Mouse (Mus musculus): ENCODE results near the gene Vps4b. TPM values are rescaled to one million over a fixed set of nuclear protein-coding genes. Genes with fewer than 3 reads are reported as not detected.
"Not testable (repeated sequence)": the region's sequence is repeated elsewhere in the genome, so short reads cannot be mapped to it uniquely, and the experiment has no call there.

Gene Vps4b
- polyA plus RNA-seq, 1 experiment from 2014 or later = 76.7 TPM

GRCm38 (mm10) chr1:106742980-106743379 lies 53.5 kb downstream of the Vps4b start:
- no peaks in the 10 kb centered on the region for H3K4me1 ChIP-seq
- no peaks in the 10 kb centered on the region for H3K27me3 ChIP-seq (replicated peaks)
- peaks cover 18% of the 10 kb centered on the region for H3K36me3 ChIP-seq
- H3K9me3 ChIP-seq = no peaks in the 10 kb centered on the region
- H3K4me3 ChIP-seq = no peak overlapping the region
- 94% methylated on average over 6 of the region's 6 CpGs for WGBS
- ATAC-seq (ENCODE audit: low FRiP score, low read depth) = no peak
- H3K9ac ChIP-seq = no peak overlapping the region
- no peak overlapping the region for H3K4me2 ChIP-seq (replicated peaks)
- H3K27ac ChIP-seq = no peak overlapping the region

- Histone ChIP-seq H3K4me1 (no peaks in the 10 kb centered on the region), H3K4me3 (no peak overlapping the region), H3K9ac (no peak overlapping the region), H3K36me3 (no peaks in the 10 kb centered on the region), H3K4me2 (replicated peaks) (no peak overlapping the region), H3K9me3 (no peaks in the 10 kb centered on the region), H3K27ac (no peak overlapping the region), H3K27me3 (replicated peaks) (no peaks in the 10 kb centered on the region)
- 94% methylated on average over 4 of the region's 4 CpGs for WGBS
- no peak for ATAC-seq (ENCODE audit: low FRiP score, low read depth)
Observed at GRCm38 (mm10) chr1:106740735-106741134, 55.8 kb downstream of the Vps4b start.

- 92% methylated on average over 5 of the region's 5 CpGs for WGBS
Observed at GRCm38 (mm10) chr1:106739810-106740209, 56.7 kb downstream of the Vps4b start.

GRCm38 (mm10) chr1:106738092-106738491 lies 58.4 kb downstream of the Vps4b start:
- 81% methylated on average over 3 of the region's 3 CpGs for WGBS

More at GRCm38 (mm10) chr1:106739810-106740209, 56.7 kb downstream of the Vps4b start:
- Histone ChIP-seq H3K4me2 (replicated peaks) (no peak overlapping the region), H3K4me3 (no peak overlapping the region), H3K27me3 (replicated peaks) (no peaks in the 10 kb centered on the region), H3K4me1 (no peaks in the 10 kb centered on the region), H3K27ac (no peak overlapping the region), H3K9me3 (no peaks in the 10 kb centered on the region), H3K9ac (no peak overlapping the region), H3K36me3 (no peaks in the 10 kb centered on the region)
- no peak for ATAC-seq (ENCODE audit: low FRiP score, low read depth)

DNA sequence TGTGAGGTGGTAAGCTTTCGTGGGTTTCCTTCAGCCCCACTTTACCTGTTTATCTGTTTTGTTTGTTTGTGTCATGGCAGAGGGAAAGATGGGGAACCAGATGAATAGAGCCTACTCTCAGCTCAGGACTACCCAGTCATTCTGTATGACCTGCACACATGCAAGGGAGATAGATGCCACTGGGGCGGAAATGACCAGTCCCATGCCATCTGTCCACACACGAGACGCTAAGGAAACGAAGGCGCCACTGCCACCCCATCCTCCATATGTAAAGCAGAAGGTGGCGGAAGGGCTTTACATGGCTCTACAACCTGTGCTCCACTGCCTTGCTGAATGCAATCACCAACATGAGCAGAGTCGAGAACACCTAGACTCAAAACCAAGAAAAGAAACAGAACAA lies 60.3 kb downstream of the Vps4b start:
- H3K27ac ChIP-seq = no peak overlapping the region
- no peaks in the 10 kb centered on the region for H3K4me1 ChIP-seq
- WGBS = 94% methylated on average over 8 of the region's 8 CpGs
- no peaks in the 10 kb centered on the region for H3K36me3 ChIP-seq
- no peak overlapping the region for H3K4me2 ChIP-seq (replicated peaks)
- H3K9me3 ChIP-seq = no peaks in the 10 kb centered on the region
- ATAC-seq (ENCODE audit: low FRiP score, low read depth) = no peak
- H3K9ac ChIP-seq = no peak overlapping the region
- no peak overlapping the region for H3K4me3 ChIP-seq
- H3K27me3 ChIP-seq (replicated peaks) = no peaks in the 10 kb centered on the region

More at GRCm38 (mm10) chr1:106738092-106738491, 58.4 kb downstream of the Vps4b start:
- Histone ChIP-seq H3K4me2 (replicated peaks) (no peak overlapping the region), H3K36me3 (no peaks in the 10 kb centered on the region), H3K27ac (no peak overlapping the region), H3K4me3 (no peak overlapping the region), H3K27me3 (replicated peaks) (no peaks in the 10 kb centered on the region), H3K9me3 (no peaks in the 10 kb centered on the region), H3K9ac (no peak overlapping the region), H3K4me1 (no peaks in the 10 kb centered on the region)
- ATAC-seq (ENCODE audit: low FRiP score, low read depth) = no peak

- 63% methylated on average over 2 of the region's 2 CpGs for WGBS
- no peaks in the 10 kb centered on the region for H3K27me3 ChIP-seq (replicated peaks)
- H3K9ac ChIP-seq = no peak overlapping the region
- no peak overlapping the region for H3K4me3 ChIP-seq
- ATAC-seq (ENCODE audit: low FRiP score, low read depth) = no peak
- no peaks in the 10 kb centered on the region for H3K4me1 ChIP-seq
- H3K9me3 ChIP-seq = no peaks in the 10 kb centered on the region
- no peak overlapping the region for H3K27ac ChIP-seq
- H3K4me2 ChIP-seq (replicated peaks) = no peak overlapping the region
- no peaks in the 10 kb centered on the region for H3K36me3 ChIP-seq
Observed at GRCm38 (mm10) chr1:106735586-106735985, 60.9 kb downstream of the Vps4b start.

DNA sequence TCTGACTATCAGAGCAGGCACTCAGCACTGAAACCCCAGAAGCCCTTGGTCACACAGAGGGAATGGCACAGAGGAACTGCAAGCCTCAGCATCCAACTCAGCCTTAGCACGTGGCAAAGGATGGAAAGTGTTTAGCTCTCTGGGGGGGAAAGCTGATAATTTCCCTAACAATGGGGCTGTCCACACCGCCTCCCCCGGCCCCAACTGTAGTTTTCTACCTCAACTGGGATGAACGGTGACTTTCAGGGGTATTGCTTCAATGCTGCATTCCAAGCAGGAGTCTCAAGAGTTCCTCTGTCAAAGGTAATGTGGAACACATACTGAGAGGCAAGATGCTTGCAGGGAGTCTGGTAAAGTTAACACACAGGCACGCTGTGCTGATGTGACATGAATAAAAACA lies 74.5 kb downstream of the Vps4b start:
- Histone ChIP-seq H3K4me2 (replicated peaks) (no peak overlapping the region), H3K4me1 (no peaks in the 10 kb centered on the region), H3K27me3 (replicated peaks) (no peaks in the 10 kb centered on the region), H3K4me3 (no peak overlapping the region), H3K27ac (no peak overlapping the region), H3K36me3 (0 out of 2 replicates have a peak, but pooled peaks cover 2% of the 10 kb centered on the region), H3K9me3 (no peaks in the 10 kb centered on the region), H3K9ac (no peak overlapping the region)
- no peak for ATAC-seq (ENCODE audit: low FRiP score, low read depth)
- WGBS = 30% methylated on average over 5 of the region's 5 CpGs

DNA sequence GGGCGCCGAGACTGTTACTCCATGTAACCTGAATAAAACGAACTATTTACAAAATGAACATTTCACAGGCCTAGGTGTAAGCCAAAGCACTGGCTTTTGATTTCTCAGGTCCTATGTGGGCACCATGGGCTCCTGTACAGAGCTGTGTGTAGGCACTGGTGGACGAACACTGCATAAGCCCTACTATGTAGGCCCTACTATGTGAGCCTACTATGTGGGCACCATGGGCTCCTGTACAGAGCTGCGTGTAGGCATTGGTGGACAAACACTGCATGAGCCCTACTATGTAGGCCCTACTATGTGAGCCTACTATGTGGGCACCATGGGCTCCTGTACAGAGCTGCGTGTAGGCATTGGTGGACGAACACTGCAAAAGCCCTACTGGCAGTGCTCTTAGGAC lies 78.8 kb downstream of the Vps4b start:
- not testable (repeated sequence) for H3K27ac ChIP-seq; H3K4me1 ChIP-seq; ATAC-seq (ENCODE audit: low FRiP score, low read depth); H3K4me2 ChIP-seq (replicated peaks); H3K9me3 ChIP-seq; H3K27me3 ChIP-seq (replicated peaks); H3K4me3 ChIP-seq; H3K36me3 ChIP-seq; H3K9ac ChIP-seq
- WGBS = 79% methylated on average over 7 of the region's 7 CpGs

- no peak overlapping the region for H3K9ac ChIP-seq
- H3K4me2 ChIP-seq (replicated peaks) = no peak overlapping the region
- H3K9me3 ChIP-seq = no peaks in the 10 kb centered on the region
- H3K4me3 ChIP-seq = no peak overlapping the region
- H3K27me3 ChIP-seq (replicated peaks) = no peaks in the 10 kb centered on the region
- no peak overlapping the region for H3K27ac ChIP-seq
- 34% methylated on average over 7 of the region's 7 CpGs for WGBS
- H3K4me1 ChIP-seq = peaks cover 5% of the 10 kb centered on the region
- H3K36me3 ChIP-seq = no peaks in the 10 kb centered on the region
- no peak for ATAC-seq (ENCODE audit: low FRiP score, low read depth)
Observed at GRCm38 (mm10) chr1:106717071-106717601, 79.4 kb downstream of the Vps4b start.

GRCm38 (mm10) chr1:106716141-106716540 lies 80.4 kb downstream of the Vps4b start:
- WGBS = 95% methylated on average over 3 of the region's 3 CpGs
- Histone ChIP-seq H3K4me1 (peaks cover 10% of the 10 kb centered on the region), H3K27ac (no peak overlapping the region), H3K9me3 (no peaks in the 10 kb centered on the region), H3K4me3 (no peak overlapping the region), H3K4me2 (replicated peaks) (no peak overlapping the region), H3K9ac (no peak overlapping the region), H3K27me3 (replicated peaks) (no peaks in the 10 kb centered on the region), H3K36me3 (no peaks in the 10 kb centered on the region)
- ATAC-seq (ENCODE audit: low FRiP score, low read depth) = no peak

- WGBS = 87% methylated on average over 13 of the region's 13 CpGs
- H3K9ac ChIP-seq = no peak overlapping the region
- H3K27me3 ChIP-seq (replicated peaks) = no peaks in the 10 kb centered on the region
- 0 out of 2 replicates have a peak overlapping the region, but pooled peaks have one; percentile 88 for H3K4me2 ChIP-seq (replicated peaks)
- H3K4me1 ChIP-seq = peaks cover 10% of the 10 kb centered on the region
- no peaks in the 10 kb centered on the region for H3K36me3 ChIP-seq
- H3K27ac ChIP-seq = no peak overlapping the region
- no peak overlapping the region for H3K4me3 ChIP-seq
- no peak for ATAC-seq (ENCODE audit: low FRiP score, low read depth)
- H3K9me3 ChIP-seq = no peaks in the 10 kb centered on the region
Observed at GRCm38 (mm10) chr1:106715111-106716083, 81.1 kb downstream of the Vps4b start.

DNA sequence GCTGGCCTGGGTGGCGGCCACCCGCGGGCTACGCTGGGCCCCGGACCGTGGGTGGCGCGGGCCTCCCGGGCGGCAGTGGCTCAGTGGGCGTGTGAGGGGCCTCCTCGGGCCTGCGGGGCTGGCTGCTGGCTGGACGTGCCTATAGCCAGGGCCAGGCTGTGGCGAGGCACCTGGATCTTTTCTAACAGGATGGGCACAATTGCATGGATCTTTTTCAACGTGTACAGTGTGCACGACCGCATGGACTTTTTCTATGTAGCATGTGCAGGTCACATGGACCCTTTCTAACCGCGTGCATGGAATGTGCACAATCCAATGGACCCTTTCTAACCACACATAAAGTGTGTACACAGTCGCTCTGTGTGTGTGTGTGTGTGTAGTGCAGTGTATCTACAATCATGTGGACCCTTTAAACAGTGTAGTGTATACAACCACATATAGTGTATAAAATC lies 82.0 kb downstream of the Vps4b start:
- no peaks in the 10 kb centered on the region for H3K36me3 ChIP-seq
- peak overlapping the region; percentile 88 for H3K4me2 ChIP-seq (replicated peaks)
- peak; percentile 79 for ATAC-seq (ENCODE audit: low FRiP score, low read depth)
- WGBS = 7% methylated on average over 21 of the region's 21 CpGs
- peaks cover 10% of the 10 kb centered on the region for H3K4me1 ChIP-seq
- no peaks in the 10 kb centered on the region for H3K9me3 ChIP-seq
- peak overlapping the region; percentile 74 for H3K27ac ChIP-seq
- H3K27me3 ChIP-seq (replicated peaks) = no peaks in the 10 kb centered on the region
- peak overlapping the region; percentile 77 for H3K4me3 ChIP-seq
- H3K9ac ChIP-seq = peak overlapping the region; percentile 86
